Mouse (Mus musculus): ENCODE measurements around the gene Ndufa3. TPM values are rescaled to one million over a fixed set of nuclear protein-coding genes. Genes with fewer than 3 reads are reported as not detected.

Gene Ndufa3
- total and polyA plus RNA-seq, 3 experiments: 180 to 246 TPM; not detected in 1

Other genes with a start within 250 kb of the Ndufa3 start
- gene Cacng8, start 226.7 kb upstream of the Ndufa3 start, total RNA-seq (2012; rRNA removed): 4.6 and 5.6 TPM in 2 replicates
- gene Cacng8, start 226.7 kb upstream of the Ndufa3 start, polyA plus RNA-seq (2012; ENCODE audit: insufficient read depth in 1 of 2, insufficient read length in 2 of 2, low read depth in 1 of 2, low replicate concordance in 2 of 2, missing spikeins in 1 of 2): 1 to 10 TPM in 1 of 2 experiments, not detected in 1; 9.2 TPM
- not detected in 2 replicates for gene Cacng6, start 193.2 kb upstream of the Ndufa3 start, total RNA-seq (2012; rRNA removed)
- gene Cacng6, start 193.2 kb upstream of the Ndufa3 start, polyA plus RNA-seq (2012; ENCODE audit: insufficient read depth in 1 of 2, insufficient read length in 2 of 2, low read depth in 1 of 2, low replicate concordance in 2 of 2, missing spikeins in 1 of 2): under 1 TPM in 1 of 2 experiments, not detected in 1; 0.08 TPM
- gene Tarm1, start 114.7 kb upstream of the Ndufa3 start, total RNA-seq (2012; rRNA removed): 1.7 and 1.9 TPM in 2 replicates
- gene Tarm1, start 114.7 kb upstream of the Ndufa3 start, polyA plus RNA-seq (2012; ENCODE audit: insufficient read depth in 1 of 2, insufficient read length in 2 of 2, low read depth in 1 of 2, low replicate concordance in 2 of 2, missing spikeins in 1 of 2): 1 to 10 TPM in 1 of 2 experiments, not detected in 1; 1.1 TPM
- gene Oscar, start 1.2 kb upstream of the Ndufa3 start, total RNA-seq (2012; rRNA removed): not detected in 2 replicates
- gene Oscar, start 1.2 kb upstream of the Ndufa3 start, polyA plus RNA-seq (2012; ENCODE audit: insufficient read depth in 1 of 2, insufficient read length in 2 of 2, low read depth in 1 of 2, low replicate concordance in 2 of 2, missing spikeins in 1 of 2): not detected
- 35.2 and 42.4 TPM in 2 replicates for gene Tfpt, start 12.6 kb downstream of the Ndufa3 start, total RNA-seq (2012; rRNA removed)
- gene Tfpt, start 12.6 kb downstream of the Ndufa3 start, polyA plus RNA-seq (2012; ENCODE audit: insufficient read depth in 1 of 2, insufficient read length in 2 of 2, low read depth in 1 of 2, low replicate concordance in 2 of 2, missing spikeins in 1 of 2): 10 to 100 TPM in 1 of 2 experiments, not detected in 1; 50.0 TPM
- gene Prpf31, start 12.6 kb downstream of the Ndufa3 start, total RNA-seq (2012; rRNA removed): 146 and 147 TPM in 2 replicates
- 100 to 1,000 TPM; 187 to 334 TPM for gene Prpf31, start 12.6 kb downstream of the Ndufa3 start, polyA plus RNA-seq (2012; ENCODE audit: insufficient read depth in 1 of 2, insufficient read length in 2 of 2, low read depth in 1 of 2, low replicate concordance in 2 of 2, missing spikeins in 1 of 2)
- 16.9 and 17.4 TPM in 2 replicates for gene Cnot3, start 27.9 kb downstream of the Ndufa3 start, total RNA-seq (2012; rRNA removed)
- 100 to 1,000 TPM in 1 of 2 experiments, 10 to 100 TPM in 1; 86.6 to 118 TPM for gene Cnot3, start 27.9 kb downstream of the Ndufa3 start, polyA plus RNA-seq (2012; ENCODE audit: insufficient read depth in 1 of 2, insufficient read length in 2 of 2, low read depth in 1 of 2, low replicate concordance in 2 of 2, missing spikeins in 1 of 2)
- gene Leng1, start 48.5 kb downstream of the Ndufa3 start, total RNA-seq (2012; rRNA removed): 8.3 and 11.0 TPM in 2 replicates
- 10 to 100 TPM in 1 of 2 experiments, not detected in 1; 11.3 TPM for gene Leng1, start 48.5 kb downstream of the Ndufa3 start, polyA plus RNA-seq (2012; ENCODE audit: insufficient read depth in 1 of 2, insufficient read length in 2 of 2, low read depth in 1 of 2, low replicate concordance in 2 of 2, missing spikeins in 1 of 2)
- gene Tmc4, start 60.2 kb downstream of the Ndufa3 start, total RNA-seq (2012; rRNA removed): 2.0 and 2.7 TPM in 2 replicates
- 10 to 100 TPM in 1 of 2 experiments, not detected in 1; 16.8 TPM for gene Tmc4, start 60.2 kb downstream of the Ndufa3 start, polyA plus RNA-seq (2012; ENCODE audit: insufficient read depth in 1 of 2, insufficient read length in 2 of 2, low read depth in 1 of 2, low replicate concordance in 2 of 2, missing spikeins in 1 of 2)
- gene Tsen34, start 75.5 kb downstream of the Ndufa3 start, total RNA-seq (2012; rRNA removed): 16.0 and 17.1 TPM in 2 replicates
- gene Tsen34, start 75.5 kb downstream of the Ndufa3 start, polyA plus RNA-seq (2012; ENCODE audit: insufficient read depth in 1 of 2, insufficient read length in 2 of 2, low read depth in 1 of 2, low replicate concordance in 2 of 2, missing spikeins in 1 of 2): 10 to 100 TPM in 1 of 2 experiments, not detected in 1; 21.7 TPM
- 31.1 and 33.9 TPM in 2 replicates for gene Mboat7, start 76.2 kb downstream of the Ndufa3 start, total RNA-seq (2012; rRNA removed)
- gene Mboat7, start 76.2 kb downstream of the Ndufa3 start, polyA plus RNA-seq (2012; ENCODE audit: insufficient read depth in 1 of 2, insufficient read length in 2 of 2, low read depth in 1 of 2, low replicate concordance in 2 of 2, missing spikeins in 1 of 2): 100 to 1,000 TPM in 1 of 2 experiments, not detected in 1; 113 TPM
- 2,912 and 2,921 TPM in 2 replicates for gene Rps9, start 86.6 kb downstream of the Ndufa3 start, total RNA-seq (2012; rRNA removed)
- 1,000 to 10,000 TPM in 1 of 2 experiments, not detected in 1; 2,284 TPM for gene Rps9, start 86.6 kb downstream of the Ndufa3 start, polyA plus RNA-seq (2012; ENCODE audit: insufficient read depth in 1 of 2, insufficient read length in 2 of 2, low read depth in 1 of 2, low replicate concordance in 2 of 2, missing spikeins in 1 of 2)
- 0.12 and 0.20 TPM in 2 replicates for gene Pirb, start 103.0 kb downstream of the Ndufa3 start, total RNA-seq (2012; rRNA removed)
- under 1 TPM in 1 of 2 experiments, not detected in 1; 0.56 TPM for gene Pirb, start 103.0 kb downstream of the Ndufa3 start, polyA plus RNA-seq (2012; ENCODE audit: insufficient read depth in 1 of 2, insufficient read length in 2 of 2, low read depth in 1 of 2, low replicate concordance in 2 of 2, missing spikeins in 1 of 2)
- not detected in 2 replicates for gene Gm15448, start 208.3 kb downstream of the Ndufa3 start, total RNA-seq (2012; rRNA removed)
- gene Gm15448, start 208.3 kb downstream of the Ndufa3 start, polyA plus RNA-seq (2012; ENCODE audit: insufficient read depth in 1 of 2, insufficient read length in 2 of 2, low read depth in 1 of 2, low replicate concordance in 2 of 2, missing spikeins in 1 of 2): under 1 TPM in 1 of 2 experiments, not detected in 1; 0.04 TPM
- gene Pira2, start 227.7 kb downstream of the Ndufa3 start, total RNA-seq (2012; rRNA removed): not detected in 2 replicates
- gene Pira2, start 227.7 kb downstream of the Ndufa3 start, polyA plus RNA-seq (2012; ENCODE audit: insufficient read depth in 1 of 2, insufficient read length in 2 of 2, low read depth in 1 of 2, low replicate concordance in 2 of 2, missing spikeins in 1 of 2): under 1 TPM in 1 of 2 experiments, not detected in 1; 0.07 TPM